8 mouse cellular contexts compared by ENCODE assay signal in genomic region chrX:168672913-168673524, GRCm38 (mm10). TPM values are rescaled to one million over a fixed set of nuclear protein-coding genes. Genes with fewer than 3 reads are reported as not detected.
DNase-seq lines count a peak whose midpoint lies in the region; ATAC-seq lines count a peak whose summit lies in the region.

No protein-coding gene starts in this region.

- H3K9me3 ChIP-seq in kidney, embryonic 15.5 days (replicated peaks) = no peaks in the 10 kb centered on the region
- no peaks in the 10 kb centered on the region for H3K9me3 ChIP-seq in heart, embryonic 16.5 days (replicated peaks; ENCODE audit: control insufficient read depth, low read length)
- no peaks in the 10 kb centered on the region for H3K9me3 ChIP-seq in liver, embryonic 15.5 days (replicated peaks)
- no peaks in the 10 kb centered on the region for H3K9me3 ChIP-seq in stomach, embryonic 15.5 days

- no peak for DNase-seq in kidney, postnatal 10 days
- DNase-seq in CD4-positive, CD25-positive, alpha-beta regulatory T cell, adult 2 months (ENCODE audit: low read depth, low spot score) = peak; percentile 90
- no peak for DNase-seq in gastrocnemius, adult 18-20 months (ENCODE audit: low spot score)

- peaks cover 10% of the 10 kb centered on the region for H3K27me3 ChIP-seq in kidney, embryonic 15.5 days
- H3K27me3 ChIP-seq in heart, embryonic 16.5 days (ENCODE audit: control insufficient read depth, insufficient read depth, low read length) = no peaks in the 10 kb centered on the region
- H3K27me3 ChIP-seq in liver, embryonic 15.5 days = no peaks in the 10 kb centered on the region
- no peaks in the 10 kb centered on the region for H3K27me3 ChIP-seq in stomach, embryonic 15.5 days (replicated peaks)

- H3K36me3 ChIP-seq in kidney, embryonic 15.5 days = peaks cover 15% of the 10 kb centered on the region; the same call in 1 of the 2 replicates
- peaks cover 9% of the 10 kb centered on the region for H3K36me3 ChIP-seq in heart, embryonic 16.5 days (ENCODE audit: control insufficient read depth, insufficient read depth)
- H3K36me3 ChIP-seq in liver, embryonic 15.5 days (replicated peaks) = peaks cover 23% of the 10 kb centered on the region
- H3K36me3 ChIP-seq in stomach, embryonic 15.5 days = no peaks in the 10 kb centered on the region

- peak overlapping the region; percentile 59 for H3K9ac ChIP-seq in kidney, embryonic 15.5 days
- peak overlapping the region; percentile 86 for H3K9ac ChIP-seq in heart, embryonic 16.5 days (ENCODE audit: low read length)
- peak overlapping the region; percentile 59 for H3K9ac ChIP-seq in liver, embryonic 15.5 days
- peak overlapping the region; percentile 19; the same call in 1 of the 2 replicates for H3K9ac ChIP-seq in stomach, embryonic 15.5 days

- 20% methylated on average over 31 of the region's 31 CpGs for WGBS in kidney, embryonic 15.5 days
- 18% methylated on average over 31 of the region's 31 CpGs for WGBS in heart, embryonic 16.5 days
- 23% methylated on average over 31 of the region's 31 CpGs for WGBS in liver, embryonic 15.5 days (ENCODE audit: insufficient replicate concordance)
- 22% methylated on average over 31 of the region's 31 CpGs for WGBS in stomach, embryonic 15.5 days

- peak; percentile 6; the same call in 1 of the 2 replicates for ATAC-seq in kidney, embryonic 15.5 days (replicated peaks; ENCODE audit: low FRiP score)
- peak; percentile 81 for ATAC-seq in activated CD4-positive, CD25-positive, alpha-beta regulatory T cell, adult 4 months
- ATAC-seq in heart, embryonic 16.5 days (replicated peaks; ENCODE audit: extremely low read depth, insufficient read depth, low FRiP score) = no peak
- no peak for ATAC-seq in liver, embryonic 15.5 days (ENCODE audit: insufficient read depth)
- ATAC-seq in stomach, embryonic 15.5 days (ENCODE audit: insufficient read depth, low FRiP score, low read depth) = no peak

- H3K4me2 ChIP-seq in kidney, embryonic 15.5 days = peak overlapping the region; percentile 74
- peak overlapping the region; percentile 83 for H3K4me2 ChIP-seq in heart, embryonic 16.5 days (ENCODE audit: low read depth, low read length)
- peak overlapping the region; percentile 81 for H3K4me2 ChIP-seq in liver, embryonic 15.5 days
- peak overlapping the region; percentile 75 for H3K4me2 ChIP-seq in stomach, embryonic 15.5 days

- H3K4me1 ChIP-seq in kidney, embryonic 15.5 days = no peaks in the 10 kb centered on the region
- no peaks in the 10 kb centered on the region; the same call in 1 of the 2 replicates for H3K4me1 ChIP-seq in heart, embryonic 16.5 days (ENCODE audit: control insufficient read depth, insufficient read depth, low read length)
- H3K4me1 ChIP-seq in liver, embryonic 15.5 days (replicated peaks) = no peaks in the 10 kb centered on the region; the same call in 1 of the 2 replicates
- H3K4me1 ChIP-seq in stomach, embryonic 15.5 days = no peaks in the 10 kb centered on the region

- H3K27ac ChIP-seq in kidney, embryonic 15.5 days = peak overlapping the region; percentile 97
- peak overlapping the region; percentile 99 for H3K27ac ChIP-seq in heart, embryonic 16.5 days (ENCODE audit: low read length)
- peak overlapping the region; percentile 94 for H3K27ac ChIP-seq in liver, embryonic 15.5 days (replicated peaks)
- peak overlapping the region; percentile 96 for H3K27ac ChIP-seq in stomach, embryonic 15.5 days

- peak overlapping the region; percentile 58 for H3K4me3 ChIP-seq in kidney, embryonic 15.5 days (replicated peaks)
- H3K4me3 ChIP-seq in heart, embryonic 16.5 days (ENCODE audit: low read length) = peak overlapping the region; percentile 58
- H3K4me3 ChIP-seq in liver, embryonic 15.5 days (replicated peaks) = peak overlapping the region; percentile 63
- H3K4me3 ChIP-seq in stomach, embryonic 15.5 days (replicated peaks) = peak overlapping the region; percentile 57

RNA-seq across cellular contexts. Expression of gene Msl3, which starts 0.7 kb away (rescaled TPM):
- polyA plus RNA-seq in kidney, embryonic 15.5 days (2015; fragmentation: Nextera tagmentation; extraction: Ambion mirVana) = 37.9 and 40.3 TPM in 2 replicates
- polyA plus RNA-seq in activated CD4-positive, CD25-positive, alpha-beta regulatory T cell, adult 4 months (2017; shearing (Covaris generic)) = 10 to 100 TPM; 35.6 to 44.9 TPM
- 36.2 and 44.7 TPM in 2 replicates for polyA plus RNA-seq in heart, embryonic 16.5 days (2015; fragmentation: Nextera tagmentation; extraction: Ambion mirVana)
- polyA plus RNA-seq in liver, embryonic 15.5 days (2015; fragmentation: Nextera tagmentation; extraction: Ambion mirVana) = 15.3 and 15.4 TPM in 2 replicates
- 33.2 and 36.8 TPM in 2 replicates for polyA plus RNA-seq in stomach, embryonic 15.5 days (2015; fragmentation: Nextera tagmentation; extraction: Ambion mirVana)
- total RNA-seq in gastrocnemius, adult 18-20 months (2021) = 10 to 100 TPM; 36.0 to 42.6 TPM

Comparison
In these comparisons a context has a peak if more than half of its experiments do, and no peak if none do; other contexts are left out.
1. ATAC-seq: peak in kidney, embryonic 15.5 days (single experiment) and activated CD4-positive, CD25-positive, alpha-beta regulatory T cell, adult 4 months (single experiment); none in heart, embryonic 16.5 days (single experiment), liver, embryonic 15.5 days (single experiment) and stomach, embryonic 15.5 days (single experiment).
2. H3K9ac ChIP-seq: peak in every context shown above with its lines; median percentile 86 in heart, embryonic 16.5 days; 59 in kidney, embryonic 15.5 days; 59 in liver, embryonic 15.5 days; 19 in stomach, embryonic 15.5 days.
3. Peak in every context shown above with its lines, with median percentiles within 50 percentile points of each other: H3K27ac ChIP-seq, H3K4me2 ChIP-seq and H3K4me3 ChIP-seq.